Mouse (Mus musculus): ENCODE data around the gene Cyp26a1. TPM values are rescaled to one million over a fixed set of nuclear protein-coding genes. Genes with fewer than 3 reads are reported as not detected.

The Cyp26a1 gene
- polyA plus RNA-seq, 1 experiment from 2014 or later: 2.2 TPM

DNA sequence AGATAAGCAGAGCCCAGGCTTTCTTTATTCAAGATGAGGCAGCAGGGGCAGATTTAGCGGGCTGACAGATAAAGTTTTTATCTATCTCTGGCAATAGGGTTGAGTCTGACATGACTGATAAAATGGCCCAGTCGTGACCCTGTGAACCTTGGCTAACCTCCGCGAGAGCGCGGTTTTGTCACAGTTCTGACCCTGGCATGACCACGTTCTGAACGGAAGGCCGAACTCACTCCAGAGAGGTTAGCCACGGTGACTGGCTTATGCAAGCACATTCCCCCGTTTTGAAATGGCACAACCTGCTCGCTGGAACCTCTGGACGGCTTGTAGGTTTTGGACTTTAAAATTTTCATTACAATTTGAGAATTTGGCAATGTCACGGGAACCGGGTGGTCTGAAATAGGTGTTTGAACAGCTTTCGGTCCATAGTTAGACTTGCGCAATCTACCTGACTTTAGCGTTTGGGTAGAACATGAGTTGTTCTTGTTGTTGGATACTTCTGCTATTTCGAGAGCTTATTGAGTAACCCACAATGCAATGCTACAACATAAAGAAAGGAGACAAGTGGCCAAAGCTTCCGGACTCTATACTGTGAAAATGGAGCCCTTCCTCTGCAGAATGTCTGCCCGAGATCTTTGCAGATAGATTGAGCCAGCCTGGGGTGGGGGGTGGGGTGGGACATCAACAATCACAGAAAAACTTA lies 4.9 kb downstream of the Cyp26a1 start:
- peaks cover 18% of the 10 kb centered on the region for H3K4me1 ChIP-seq
- peaks cover 72% of the 10 kb centered on the region for H3K27me3 ChIP-seq
- H3K36me3 ChIP-seq: no peaks in the 10 kb centered on the region
- no peak overlapping the region for H3K27ac ChIP-seq
- H3K4me2 ChIP-seq: no peak overlapping the region
- no peak overlapping the region for H3K9ac ChIP-seq
- no peak for ATAC-seq (replicated peaks; ENCODE audit: low FRiP score)
- no peak overlapping the region for H3K4me3 ChIP-seq (replicated peaks)
- WGBS: 57% methylated on average over 21 of the region's 21 CpGs
- no peaks in the 10 kb centered on the region for H3K9me3 ChIP-seq (replicated peaks)

DNA sequence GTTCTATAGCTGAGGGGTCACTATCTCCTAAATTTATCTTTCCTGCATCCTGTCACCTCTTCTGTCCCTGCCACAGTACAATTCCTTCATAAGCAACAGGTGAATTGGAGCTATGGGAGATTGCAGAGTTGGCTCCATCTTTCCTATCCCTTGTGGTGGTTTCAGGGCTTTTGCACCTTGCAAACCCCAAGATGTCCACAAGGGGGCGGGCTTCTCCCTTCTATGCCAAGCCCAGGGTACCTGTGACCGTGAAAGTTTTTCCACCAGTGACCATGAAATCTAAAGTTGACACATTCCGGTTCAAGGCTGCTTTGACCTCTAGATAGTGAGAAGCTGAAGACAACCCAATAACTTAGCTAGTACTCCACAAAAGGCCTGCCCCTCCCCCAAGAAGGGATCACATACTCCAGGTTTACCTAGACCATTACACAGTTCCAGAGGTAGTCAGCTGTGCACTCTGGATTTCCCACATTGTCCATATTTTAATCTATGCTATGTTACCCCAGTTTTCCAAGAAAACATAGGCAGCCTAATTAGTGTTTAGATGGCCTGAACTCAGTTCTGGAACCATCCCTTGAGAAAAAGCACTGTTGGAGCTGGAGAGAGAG lies 6.4 kb downstream of the Cyp26a1 start:
- Histone ChIP-seq H3K9me3 (replicated peaks) (no peaks in the 10 kb centered on the region), H3K4me3 (replicated peaks) (no peak overlapping the region), H3K27me3 (peaks cover 57% of the 10 kb centered on the region), H3K36me3 (no peaks in the 10 kb centered on the region), H3K4me2 (no peak overlapping the region), H3K27ac (no peak overlapping the region), H3K9ac (no peak overlapping the region), H3K4me1 (peaks cover 3% of the 10 kb centered on the region)
- WGBS: 3% methylated on average over 3 of the region's 3 CpGs
- ATAC-seq (replicated peaks; ENCODE audit: low FRiP score): 0 out of 2 replicates have a peak, but pooled peaks have one; percentile 52

DNA sequence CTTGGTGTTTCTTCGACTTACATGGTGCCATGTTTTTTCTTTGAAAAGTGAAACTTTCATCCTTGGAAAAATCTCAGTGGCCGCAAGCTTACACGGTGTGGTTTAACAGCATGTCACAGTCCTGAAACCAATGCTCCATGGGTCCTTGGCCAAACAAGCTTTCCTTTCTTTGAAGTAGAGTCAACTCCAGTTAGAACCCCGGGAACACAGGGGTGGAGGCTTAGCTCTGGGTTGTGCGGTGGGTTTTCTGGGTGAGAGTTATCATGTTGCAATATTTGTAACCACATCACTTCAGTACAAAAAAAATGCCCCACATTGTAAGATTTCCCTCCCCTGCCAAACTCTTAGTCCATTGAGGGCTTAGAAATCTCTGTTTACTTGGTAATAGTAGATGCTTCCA lies 8.1 kb downstream of the Cyp26a1 start:
- no peaks in the 10 kb centered on the region for H3K36me3 ChIP-seq
- no peak overlapping the region for H3K4me2 ChIP-seq
- no peak overlapping the region for H3K9ac ChIP-seq
- H3K9me3 ChIP-seq (replicated peaks): no peaks in the 10 kb centered on the region
- H3K27ac ChIP-seq: no peak overlapping the region
- ATAC-seq (replicated peaks; ENCODE audit: low FRiP score): no peak
- H3K4me3 ChIP-seq (replicated peaks): no peak overlapping the region
- H3K27me3 ChIP-seq: peaks cover 40% of the 10 kb centered on the region
- WGBS: 77% methylated on average over 5 of the region's 5 CpGs
- H3K4me1 ChIP-seq: no peaks in the 10 kb centered on the region

DNA sequence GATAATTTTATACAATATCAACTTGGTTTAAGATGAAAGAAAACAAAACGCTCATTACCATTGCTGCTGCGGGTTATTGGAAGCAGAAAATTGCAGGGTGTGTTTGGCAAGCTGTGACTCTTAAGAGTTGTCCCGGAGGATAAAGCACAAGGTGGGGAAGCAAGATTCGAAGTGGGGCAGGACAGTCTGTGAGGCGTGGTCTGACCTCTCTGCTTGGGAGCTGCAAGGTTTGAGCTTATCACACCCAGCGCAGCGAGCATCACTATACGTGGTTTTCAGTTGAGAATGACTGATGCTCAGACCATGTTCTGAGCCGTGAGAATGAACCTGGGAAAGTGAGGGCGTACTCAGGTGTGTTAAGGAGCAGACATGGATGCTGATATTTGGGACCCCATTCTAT lies 17.1 kb downstream of the Cyp26a1 start:
- WGBS: 77% methylated on average over 10 of the region's 10 CpGs
- no peak overlapping the region for H3K4me3 ChIP-seq (replicated peaks)
- H3K4me2 ChIP-seq: no peak overlapping the region
- H3K4me1 ChIP-seq: no peaks in the 10 kb centered on the region
- no peak for ATAC-seq (replicated peaks; ENCODE audit: low FRiP score)
- H3K9me3 ChIP-seq (replicated peaks): no peaks in the 10 kb centered on the region
- H3K9ac ChIP-seq: no peak overlapping the region
- H3K27me3 ChIP-seq: no peaks in the 10 kb centered on the region
- no peaks in the 10 kb centered on the region for H3K36me3 ChIP-seq
- H3K27ac ChIP-seq: no peak overlapping the region

DNA sequence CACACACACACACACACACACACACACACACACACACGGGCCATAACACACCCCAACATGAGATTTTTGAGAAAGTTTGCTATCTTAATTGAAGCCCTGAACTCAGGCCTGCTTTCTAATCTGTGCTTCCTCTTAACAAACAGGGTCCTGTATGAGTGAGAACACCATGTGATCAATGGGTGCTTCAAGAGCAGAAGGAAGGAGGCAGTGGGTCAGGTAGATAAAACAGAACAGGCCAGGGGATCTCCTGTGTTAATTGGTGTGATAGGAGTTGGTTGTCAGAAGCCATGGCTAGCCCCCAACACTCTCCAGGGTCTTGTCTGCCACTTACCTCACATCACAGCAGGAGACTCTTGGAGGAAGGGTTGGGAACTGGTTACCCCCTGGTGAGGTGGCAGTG lies 18.4 kb downstream of the Cyp26a1 start:
- H3K27me3 ChIP-seq: no peaks in the 10 kb centered on the region
- ATAC-seq (replicated peaks; ENCODE audit: low FRiP score): no peak
- no peaks in the 10 kb centered on the region for H3K9me3 ChIP-seq (replicated peaks)
- no peaks in the 10 kb centered on the region for H3K36me3 ChIP-seq
- H3K9ac ChIP-seq: no peak overlapping the region
- 81% methylated on average over 1 of the region's 1 CpGs for WGBS
- no peaks in the 10 kb centered on the region for H3K4me1 ChIP-seq
- no peak overlapping the region for H3K4me2 ChIP-seq
- no peak overlapping the region for H3K27ac ChIP-seq
- no peak overlapping the region for H3K4me3 ChIP-seq (replicated peaks)

DNA sequence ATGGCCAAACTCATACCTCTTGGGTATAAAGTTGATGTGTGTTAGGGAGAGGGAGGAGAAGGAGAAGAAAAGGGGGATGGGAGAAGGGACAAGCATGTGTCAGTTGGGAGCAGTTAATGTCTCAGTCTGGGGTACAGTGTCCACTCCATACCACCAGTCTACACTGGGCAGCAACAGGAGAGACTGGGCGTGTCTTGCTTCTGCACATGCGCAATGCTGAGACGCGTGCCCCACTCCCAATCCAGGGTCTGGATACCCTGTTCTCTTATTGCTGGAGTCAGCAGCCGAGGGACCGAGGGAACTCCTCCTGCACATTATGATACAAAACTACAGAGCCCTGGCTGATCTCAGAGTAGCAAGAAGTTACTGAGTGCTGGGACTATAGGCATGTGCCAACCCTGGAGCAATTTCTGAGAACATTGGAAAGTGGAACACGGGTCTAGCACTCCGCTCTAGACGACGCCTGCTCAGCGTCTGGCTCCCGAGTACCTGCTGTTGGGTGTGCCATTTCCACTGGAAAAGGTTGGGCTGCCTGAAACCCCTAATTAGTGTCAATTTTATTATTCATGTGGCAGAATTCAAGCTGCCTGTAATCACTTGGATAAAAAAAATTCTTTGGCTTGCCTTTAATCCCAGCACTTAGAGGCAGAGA lies 19.1 kb downstream of the Cyp26a1 start:
- no peak overlapping the region for H3K27ac ChIP-seq
- 89% methylated on average over 12 of the region's 12 CpGs for WGBS
- ATAC-seq (replicated peaks; ENCODE audit: low FRiP score): no peak
- H3K9me3 ChIP-seq (replicated peaks): no peaks in the 10 kb centered on the region
- no peak overlapping the region for H3K9ac ChIP-seq
- H3K4me1 ChIP-seq: no peaks in the 10 kb centered on the region
- H3K4me2 ChIP-seq: no peak overlapping the region
- no peaks in the 10 kb centered on the region for H3K27me3 ChIP-seq
- no peak overlapping the region for H3K4me3 ChIP-seq (replicated peaks)
- no peaks in the 10 kb centered on the region for H3K36me3 ChIP-seq

DNA sequence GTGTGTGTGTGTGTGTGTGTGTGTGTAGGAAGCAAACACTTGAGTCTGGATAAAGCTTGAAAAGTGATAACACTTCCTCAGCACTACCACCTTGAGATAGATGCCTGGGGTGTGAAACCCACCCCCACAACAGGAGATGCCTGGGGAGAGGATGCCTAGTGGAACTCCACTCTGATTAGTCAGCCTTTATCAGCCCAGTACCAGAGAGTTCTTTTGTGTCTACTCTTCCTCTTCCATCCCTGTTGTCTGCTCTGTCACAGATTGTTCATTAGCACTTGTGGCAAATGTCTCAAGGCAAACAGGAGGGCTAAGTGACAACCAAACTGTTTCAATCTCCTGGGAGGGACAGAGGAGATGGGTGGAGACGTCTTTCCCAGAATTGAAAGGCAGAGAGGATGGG lies 21.6 kb downstream of the Cyp26a1 start:
- no peak overlapping the region for H3K4me2 ChIP-seq
- no peak overlapping the region for H3K27ac ChIP-seq
- no peak overlapping the region for H3K4me3 ChIP-seq (replicated peaks)
- ATAC-seq (replicated peaks; ENCODE audit: low FRiP score): no peak
- no peaks in the 10 kb centered on the region for H3K9me3 ChIP-seq (replicated peaks)
- no peaks in the 10 kb centered on the region for H3K27me3 ChIP-seq
- no peaks in the 10 kb centered on the region for H3K36me3 ChIP-seq
- H3K4me1 ChIP-seq: no peaks in the 10 kb centered on the region
- no peak overlapping the region for H3K9ac ChIP-seq
- 36% methylated on average over 1 of the region's 1 CpGs for WGBS

DNA sequence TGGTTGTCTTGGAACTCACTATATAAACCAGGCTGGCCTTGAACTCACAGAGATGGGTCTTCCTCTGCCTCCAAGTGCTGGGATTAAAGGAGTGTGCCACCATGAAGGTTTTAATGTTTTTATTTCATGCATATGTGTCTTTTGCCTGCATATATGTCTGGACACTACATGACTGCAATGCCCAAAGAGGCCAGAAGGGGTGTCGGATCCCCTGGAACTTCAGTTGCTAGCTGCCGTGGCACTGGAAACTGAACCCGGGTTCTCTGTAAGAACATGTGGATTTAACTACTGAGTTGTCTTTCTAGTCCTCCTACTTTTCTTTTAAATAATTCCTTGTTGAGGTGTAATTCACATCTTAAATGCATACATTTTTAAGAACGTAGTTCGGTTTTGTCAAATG lies 27.0 kb downstream of the Cyp26a1 start:
- Histone ChIP-seq H3K9me3 (replicated peaks) (no peaks in the 10 kb centered on the region), H3K9ac (no peak overlapping the region), H3K4me3 (replicated peaks) (no peak overlapping the region), H3K36me3 (no peaks in the 10 kb centered on the region), H3K27ac (no peak overlapping the region), H3K4me1 (no peaks in the 10 kb centered on the region), H3K27me3 (no peaks in the 10 kb centered on the region), H3K4me2 (no peak overlapping the region)
- no peak for ATAC-seq (replicated peaks; ENCODE audit: low FRiP score)
- WGBS: 95% methylated on average over 5 of the region's 5 CpGs

DNA sequence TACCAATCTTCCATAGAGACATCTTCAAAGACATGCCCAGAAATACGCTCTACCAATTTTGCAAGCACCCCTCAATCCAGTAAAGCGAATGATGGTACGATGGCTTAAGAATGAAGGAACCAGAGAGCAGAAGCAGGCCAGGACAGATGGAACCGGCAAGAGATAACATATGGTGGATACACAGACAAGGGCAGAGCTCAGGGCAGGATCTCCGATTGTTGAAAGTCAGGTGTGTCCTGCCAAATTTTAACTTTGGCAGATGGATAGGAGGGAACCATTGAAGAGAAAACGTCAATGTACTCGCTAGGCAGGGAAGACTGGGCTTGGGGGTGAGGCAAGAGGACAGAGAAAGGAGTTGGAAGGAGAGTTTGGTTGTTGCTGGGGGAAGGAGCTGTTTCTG lies 29.0 kb downstream of the Cyp26a1 start:
- Histone ChIP-seq H3K4me3 (replicated peaks) (no peak overlapping the region), H3K4me2 (no peak overlapping the region), H3K27ac (no peak overlapping the region), H3K4me1 (no peaks in the 10 kb centered on the region), H3K9me3 (replicated peaks) (no peaks in the 10 kb centered on the region), H3K9ac (no peak overlapping the region), H3K27me3 (no peaks in the 10 kb centered on the region), H3K36me3 (no peaks in the 10 kb centered on the region)
- no peak for ATAC-seq (replicated peaks; ENCODE audit: low FRiP score)
- WGBS: 93% methylated on average over 7 of the region's 7 CpGs

DNA sequence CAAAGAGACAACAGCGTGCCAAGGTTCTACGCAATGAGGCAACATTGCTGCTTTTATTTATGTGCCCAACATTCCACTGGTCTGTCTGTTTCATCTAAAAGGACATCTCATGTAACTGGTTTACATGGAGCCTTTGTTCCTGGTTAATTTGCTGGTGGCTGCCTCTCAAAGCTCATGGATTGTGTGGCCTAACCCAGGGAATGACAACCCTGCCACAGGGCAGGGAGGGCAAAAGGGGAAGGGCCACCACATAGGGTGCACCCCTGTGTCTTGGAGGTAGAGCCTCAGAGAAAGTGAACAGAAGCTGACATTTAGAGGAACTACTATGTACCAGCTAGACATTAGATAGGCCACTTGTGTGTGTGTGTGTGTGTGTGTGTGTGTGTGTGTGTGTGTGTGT lies 29.8 kb downstream of the Cyp26a1 start:
- H3K9me3 ChIP-seq (replicated peaks): no peaks in the 10 kb centered on the region
- H3K4me1 ChIP-seq: no peaks in the 10 kb centered on the region
- no peak overlapping the region for H3K9ac ChIP-seq
- H3K27ac ChIP-seq: no peak overlapping the region
- 85% methylated on average over 2 of the region's 2 CpGs for WGBS
- no peak for ATAC-seq (replicated peaks; ENCODE audit: low FRiP score)
- H3K4me3 ChIP-seq (replicated peaks): no peak overlapping the region
- H3K36me3 ChIP-seq: no peaks in the 10 kb centered on the region
- H3K27me3 ChIP-seq: no peaks in the 10 kb centered on the region
- no peak overlapping the region for H3K4me2 ChIP-seq

DNA sequence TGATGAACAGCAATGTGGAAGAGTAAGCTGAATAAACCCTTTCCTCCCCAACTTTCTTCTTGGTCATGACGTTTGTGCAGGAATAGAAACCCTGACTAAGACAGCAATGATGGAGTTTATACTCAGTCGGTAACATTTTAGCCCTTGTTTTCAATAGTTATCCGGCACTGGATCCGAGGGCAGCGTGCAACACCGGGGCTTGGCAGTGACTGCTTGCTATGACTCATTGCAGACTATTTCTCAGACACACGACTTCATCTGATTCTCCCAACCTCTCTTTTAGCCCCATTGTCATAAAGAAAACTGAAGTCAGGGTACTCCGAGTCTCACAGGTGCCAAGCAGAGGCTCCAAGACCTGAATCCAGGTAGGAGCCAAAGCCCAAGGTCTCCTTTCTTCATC lies 37.8 kb downstream of the Cyp26a1 start:
- no peak overlapping the region for H3K27ac ChIP-seq
- no peak overlapping the region for H3K9ac ChIP-seq
- no peaks in the 10 kb centered on the region for H3K9me3 ChIP-seq (replicated peaks)
- peaks cover under 1% of the 10 kb centered on the region; the same call in 1 of the 2 replicates for H3K4me1 ChIP-seq
- H3K4me2 ChIP-seq: no peak overlapping the region
- 80% methylated on average over 8 of the region's 8 CpGs for WGBS
- H3K4me3 ChIP-seq (replicated peaks): no peak overlapping the region
- no peaks in the 10 kb centered on the region for H3K36me3 ChIP-seq
- no peak for ATAC-seq (replicated peaks; ENCODE audit: low FRiP score)
- no peaks in the 10 kb centered on the region for H3K27me3 ChIP-seq

DNA sequence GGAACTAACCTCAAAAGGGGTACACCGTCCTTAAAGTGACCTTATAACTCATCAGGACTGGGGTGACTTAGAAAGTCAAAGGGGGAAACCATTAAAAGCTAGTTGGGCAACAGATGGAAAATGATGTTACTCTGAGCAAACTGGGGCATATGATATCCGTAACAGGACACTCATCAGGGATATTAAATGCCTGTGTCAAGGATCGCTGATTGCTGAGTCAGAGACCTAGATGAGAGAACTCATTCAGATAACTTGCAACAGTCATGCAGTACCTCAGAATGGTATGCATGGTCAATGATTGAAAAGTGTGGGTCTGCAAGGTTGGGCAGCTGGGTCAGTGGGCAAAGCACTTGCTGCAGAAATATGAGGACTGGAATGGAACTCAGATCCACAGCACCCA lies 41.0 kb downstream of the Cyp26a1 start:
- Histone ChIP-seq H3K4me3 (replicated peaks) (no peak overlapping the region), H3K9ac (no peak overlapping the region), H3K27ac (no peak overlapping the region), H3K36me3 (no peaks in the 10 kb centered on the region), H3K4me2 (no peak overlapping the region), H3K9me3 (replicated peaks) (no peaks in the 10 kb centered on the region), H3K4me1 (peaks cover 3% of the 10 kb centered on the region; the same call in 1 of the 2 replicates), H3K27me3 (no peaks in the 10 kb centered on the region)
- ATAC-seq (replicated peaks; ENCODE audit: low FRiP score): no peak
- 83% methylated on average over 3 of the region's 3 CpGs for WGBS
